Mouse (Mus musculus) 3T3-L1 (cell line): ENCODE measurements around the gene Ankrd11.

ENCODE experiments used
- DNase-seq: peaks from one replicate; pipeline ENCODE4 v3.0.0-alpha.2; 2015; ENCODE audit warnings: low read depth, low spot score

The Ankrd11 gene

GRCm38 (mm10) chr8:122849152-122849910, 192.7 kb downstream of the Ankrd11 start:
- no peak for DNase-seq

DNA sequence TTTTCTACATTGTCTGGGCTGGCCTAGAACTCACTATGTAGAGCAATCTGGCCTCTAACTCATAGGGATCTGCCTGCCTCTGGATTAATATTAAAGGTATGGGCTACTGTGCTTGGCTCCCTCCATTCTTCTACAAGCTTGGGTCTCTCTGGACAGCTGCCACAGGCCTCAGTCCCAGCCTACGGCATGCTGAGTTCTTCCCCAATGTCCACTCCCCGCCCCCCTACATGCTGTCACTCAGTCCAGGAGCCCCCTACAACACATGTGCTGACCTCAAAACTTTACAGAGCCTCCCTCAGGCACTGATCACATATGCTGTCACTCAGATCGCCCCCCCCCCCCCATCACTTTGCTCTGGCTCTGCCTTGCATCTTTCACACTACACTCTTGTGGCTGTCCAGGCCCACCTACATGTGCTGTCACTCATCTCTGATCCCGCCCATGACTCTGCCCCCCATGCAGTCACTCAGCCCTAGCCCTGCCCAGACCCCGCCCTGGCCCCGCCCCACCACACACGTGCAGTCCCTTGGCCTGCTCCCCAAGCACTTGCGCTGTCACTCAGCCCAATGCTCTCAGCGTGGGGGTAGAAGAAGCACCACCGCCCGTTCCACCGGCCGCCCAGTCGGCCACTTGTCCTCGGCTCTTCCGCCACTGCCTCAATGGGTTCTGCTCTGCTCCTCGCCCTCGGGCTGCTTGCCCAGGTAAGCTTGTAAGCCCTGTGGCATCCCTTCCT, 194.1 kb downstream of the Ankrd11 start, which contains the start of gene Cdh15:
TSS of gene Cdh15 (plus strand) at position 138 of the 733 bp plus-strand sequence.
- DNase-seq, result no peak

GRCm38 (mm10) chr8:122845662-122846061, 196.4 kb downstream of the Ankrd11 start:
- peak; percentile 68 for DNase-seq

GRCm38 (mm10) chr8:122844161-122844560, 197.9 kb downstream of the Ankrd11 start:
- DNase-seq, result no peak

GRCm38 (mm10) chr8:122836696-122837095, 205.4 kb downstream of the Ankrd11 start:
- no peak for DNase-seq

- no peak for DNase-seq
Measured at GRCm38 (mm10) chr8:122836199-122836598, 205.9 kb downstream of the Ankrd11 start.

DNA sequence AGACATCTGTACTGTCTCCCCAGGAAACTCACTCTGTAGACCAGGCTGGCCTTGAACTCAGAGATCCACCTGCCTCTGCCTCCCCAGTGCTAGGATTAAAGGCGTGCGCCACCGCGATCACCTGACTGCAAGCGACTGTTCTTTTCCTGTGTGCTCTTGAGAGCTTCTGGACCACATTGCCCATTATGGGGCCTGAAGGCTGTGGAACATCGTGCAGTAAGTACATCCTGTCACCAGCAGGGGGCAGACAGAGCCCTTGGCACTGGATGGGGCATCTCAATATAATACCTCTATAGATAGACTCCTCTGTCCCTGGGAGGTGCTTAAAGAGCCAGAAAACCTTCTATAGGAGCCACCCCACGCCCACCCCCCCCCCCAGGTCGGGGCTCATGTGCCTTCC, 207.1 kb downstream of the Ankrd11 start:
- peak; percentile 85 for DNase-seq

DNA sequence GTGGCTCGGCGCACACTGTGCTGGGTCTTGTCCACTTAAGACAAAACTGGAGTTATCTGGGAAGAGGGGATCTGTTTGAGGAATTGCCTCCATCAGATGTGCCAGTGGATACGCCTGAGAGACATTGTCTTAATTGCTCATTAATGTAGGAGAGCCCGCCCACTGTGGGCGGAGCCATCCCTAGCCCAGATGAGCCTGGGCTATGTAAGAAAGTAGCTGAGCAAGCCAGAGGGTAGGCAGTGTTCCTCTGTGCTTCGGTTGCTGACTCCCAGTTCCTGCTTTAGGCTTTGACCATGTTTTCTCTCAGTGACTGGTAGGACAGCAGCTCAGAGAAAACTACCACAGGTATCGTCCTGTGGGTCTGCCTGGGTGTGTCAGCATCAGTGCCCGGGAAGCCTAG, 207.7 kb downstream of the Ankrd11 start:
- DNase-seq, result no peak
